Mouse (Mus musculus) hematopoietic multipotent progenitor cell, adult 10-12 weeks (in vitro differentiated cells): ENCODE data around the gene Vamp4. TPM values are rescaled to one million over a fixed set of nuclear protein-coding genes. Genes with fewer than 3 reads are reported as not detected.

ENCODE experiments used
- polyA plus RNA-seq: library from polyadenylated mRNA; stranded (reverse); fragments of >175 nt; gene quantifications from 2 replicates; pipeline ENCODE4 v1.2.3, GENCODE M21; 2012; ENCODE audit warnings: low replicate concordance

Gene Vamp4
- polyA plus RNA-seq = 25.3 and 29.2 TPM in 2 replicates

GRCm38 (mm10) chr1:162570260-162570748 lies at the start of gene Vamp4:
Vamp4 (plus strand) TSS chr1:162570515.

GRCm38 (mm10) chr1:162548016-162548916 lies 22.0 kb upstream of the Vamp4 start, which contains the start of gene Mettl13:
Mettl13 (minus strand) TSS chr1:162548551.

GRCm38 (mm10) chr1:162639051-162639750 lies 68.9 kb downstream of the Vamp4 start, which contains the start of gene Myoc:
Myoc (plus strand) TSS chr1:162639155.

Other genes with a start within 250 kb of the Vamp4 start
- 2.2 and 2.3 TPM in 2 replicates for gene Dnm3, start 92.5 kb upstream of the Vamp4 start, polyA plus RNA-seq
- 3.6 and 5.9 TPM in 2 replicates for gene Mettl13, start 22.0 kb upstream of the Vamp4 start, polyA plus RNA-seq
- gene Myoc, start 68.6 kb downstream of the Vamp4 start, polyA plus RNA-seq = 0.12 TPM in 1 of 2 replicates, not detected in the other
- not detected in 2 replicates for gene Myocos, start 87.7 kb downstream of the Vamp4 start, polyA plus RNA-seq
- gene Prrc2c, start 170.0 kb downstream of the Vamp4 start, polyA plus RNA-seq = 43.4 and 94.0 TPM in 2 replicates
- gene Fmo4, start 243.5 kb downstream of the Vamp4 start, polyA plus RNA-seq = not detected in 2 replicates